Mouse (Mus musculus): ENCODE data around the gene Cdrt4. TPM values are rescaled to one million over a fixed set of nuclear protein-coding genes. Genes with fewer than 3 reads are reported as not detected.

Gene Cdrt4
- polyA plus RNA-seq, 2 experiments, result 0.36 to 0.52 TPM

GRCm38 (mm10) chr11:63017327-63018082 lies 66.5 kb downstream of the Cdrt4 start:
- H3K27me3 ChIP-seq (ENCODE audit: control insufficient read depth, insufficient read depth, low read length), result no peaks in the 10 kb centered on the region
- H3K4me1 ChIP-seq (ENCODE audit: control insufficient read depth, insufficient read depth, low read length), result peaks cover 23% of the 10 kb centered on the region; the same call in 1 of the 2 replicates
- H3K4me2 ChIP-seq (replicated peaks; ENCODE audit: low read depth, low read length, severe bottlenecking), result no peak overlapping the region
- H3K9me3 ChIP-seq (ENCODE audit: control insufficient read depth, low read length), result no peaks in the 10 kb centered on the region
- no peak overlapping the region for H3K27ac ChIP-seq (replicated peaks; ENCODE audit: low read depth, low read length)
- no peak overlapping the region for H3K4me3 ChIP-seq (replicated peaks; ENCODE audit: low read length)
- no peak overlapping the region for H3K9ac ChIP-seq (ENCODE audit: low read depth, low read length, severe bottlenecking)
- DNase-seq (ENCODE audit: low spot score), result no peak
- ATAC-seq (ENCODE audit: low FRiP score, low read depth), result no peak
- no peaks in the 10 kb centered on the region for H3K36me3 ChIP-seq (ENCODE audit: control insufficient read depth, insufficient read depth, low read length)
- WGBS, result 43% methylated on average over 6 of the region's 6 CpGs
- no peak for TF ChIP-seq POLR2A (IDR thresholded peaks at IDR 0.05; ENCODE audit: borderline replicate concordance, extremely low read depth, insufficient read depth, insufficient read length)

- no peak overlapping the region for H3K4me2 ChIP-seq (replicated peaks; ENCODE audit: low read depth, low read length, severe bottlenecking)
- H3K9ac ChIP-seq (ENCODE audit: low read depth, low read length, severe bottlenecking), result no peak overlapping the region
- no peak overlapping the region for H3K27ac ChIP-seq (replicated peaks; ENCODE audit: low read depth, low read length)
- H3K36me3 ChIP-seq (ENCODE audit: control insufficient read depth, insufficient read depth, low read length), result no peaks in the 10 kb centered on the region
- 76% methylated on average over 6 of the region's 6 CpGs for WGBS
- no peaks in the 10 kb centered on the region for H3K9me3 ChIP-seq (ENCODE audit: control insufficient read depth, low read length)
- DNase-seq (ENCODE audit: low spot score), result no peak
- H3K4me3 ChIP-seq (replicated peaks; ENCODE audit: low read length), result no peak overlapping the region
- peaks cover 23% of the 10 kb centered on the region; the same call in 1 of the 2 replicates for H3K4me1 ChIP-seq (ENCODE audit: control insufficient read depth, insufficient read depth, low read length)
- H3K27me3 ChIP-seq (ENCODE audit: control insufficient read depth, insufficient read depth, low read length), result no peaks in the 10 kb centered on the region
- TF ChIP-seq POLR2A (IDR thresholded peaks at IDR 0.05; ENCODE audit: borderline replicate concordance, extremely low read depth, insufficient read depth, insufficient read length), result no peak
- ATAC-seq (ENCODE audit: low FRiP score, low read depth), result no peak
Measured at GRCm38 (mm10) chr11:63018083-63018622, 67.2 kb downstream of the Cdrt4 start.

- DNase-seq (ENCODE audit: low spot score) (no peak), ATAC-seq (ENCODE audit: low FRiP score, low read depth) (no peak; the same call in 1 of the 2 replicates)
- Histone ChIP-seq H3K9ac (ENCODE audit: low read depth, low read length, severe bottlenecking) (no peak overlapping the region), H3K4me3 (replicated peaks; ENCODE audit: low read length) (no peak overlapping the region), H3K9me3 (ENCODE audit: control insufficient read depth, low read length) (no peaks in the 10 kb centered on the region), H3K27me3 (ENCODE audit: control insufficient read depth, insufficient read depth, low read length) (no peaks in the 10 kb centered on the region), H3K4me1 (ENCODE audit: control insufficient read depth, insufficient read depth, low read length) (peaks cover 25% of the 10 kb centered on the region; the same call in 1 of the 2 replicates), H3K4me2 (replicated peaks; ENCODE audit: low read depth, low read length, severe bottlenecking) (no peak overlapping the region), H3K27ac (replicated peaks; ENCODE audit: low read depth, low read length) (no peak overlapping the region), H3K36me3 (ENCODE audit: control insufficient read depth, insufficient read depth, low read length) (no peaks in the 10 kb centered on the region)
- no peak for TF ChIP-seq POLR2A (IDR thresholded peaks at IDR 0.05; ENCODE audit: borderline replicate concordance, extremely low read depth, insufficient read depth, insufficient read length)
Measured at GRCm38 (mm10) chr11:63020633-63021032, 69.6 kb downstream of the Cdrt4 start.

- Histone ChIP-seq H3K36me3 (ENCODE audit: control insufficient read depth, insufficient read depth, low read length) (no peaks in the 10 kb centered on the region), H3K4me2 (replicated peaks; ENCODE audit: low read depth, low read length, severe bottlenecking) (no peak overlapping the region), H3K4me3 (replicated peaks; ENCODE audit: low read length) (no peak overlapping the region), H3K9ac (ENCODE audit: low read depth, low read length, severe bottlenecking) (no peak overlapping the region), H3K9me3 (ENCODE audit: control insufficient read depth, low read length) (no peaks in the 10 kb centered on the region), H3K27me3 (ENCODE audit: control insufficient read depth, insufficient read depth, low read length) (no peaks in the 10 kb centered on the region), H3K27ac (replicated peaks; ENCODE audit: low read depth, low read length) (no peak overlapping the region), H3K4me1 (ENCODE audit: control insufficient read depth, insufficient read depth, low read length) (peaks cover 25% of the 10 kb centered on the region; the same call in 1 of the 2 replicates)
- TF ChIP-seq POLR2A (IDR thresholded peaks at IDR 0.05; ENCODE audit: borderline replicate concordance, extremely low read depth, insufficient read depth, insufficient read length), result no peak
- WGBS, result 18% methylated on average over 5 of the region's 5 CpGs
- ATAC-seq (ENCODE audit: low FRiP score, low read depth), result peak; percentile 41; the same call in 1 of the 2 replicates
- no peak for DNase-seq (ENCODE audit: low spot score)
Measured at GRCm38 (mm10) chr11:63021141-63021806, 70.3 kb downstream of the Cdrt4 start.

GRCm38 (mm10) chr11:63023461-63023860 lies 72.5 kb downstream of the Cdrt4 start:
- Histone ChIP-seq H3K4me2 (replicated peaks; ENCODE audit: low read depth, low read length, severe bottlenecking) (no peak overlapping the region), H3K4me1 (ENCODE audit: control insufficient read depth, insufficient read depth, low read length) (peaks cover 27% of the 10 kb centered on the region), H3K9me3 (ENCODE audit: control insufficient read depth, low read length) (no peaks in the 10 kb centered on the region), H3K4me3 (replicated peaks; ENCODE audit: low read length) (no peak overlapping the region), H3K27me3 (ENCODE audit: control insufficient read depth, insufficient read depth, low read length) (no peaks in the 10 kb centered on the region), H3K9ac (ENCODE audit: low read depth, low read length, severe bottlenecking) (no peak overlapping the region), H3K27ac (replicated peaks; ENCODE audit: low read depth, low read length) (no peak overlapping the region), H3K36me3 (ENCODE audit: control insufficient read depth, insufficient read depth, low read length) (no peaks in the 10 kb centered on the region)
- ATAC-seq (ENCODE audit: low FRiP score, low read depth) (no peak), DNase-seq (ENCODE audit: low spot score) (no peak)
- WGBS, result 75% methylated on average over 5 of the region's 5 CpGs
- no peak for TF ChIP-seq POLR2A (IDR thresholded peaks at IDR 0.05; ENCODE audit: borderline replicate concordance, extremely low read depth, insufficient read depth, insufficient read length)

Data from limb, embryonic 14.5 days (tissue).